Mouse (Mus musculus) heart, embryonic 12.5 days (tissue): Measurements from ENCODE around the gene Zfp654. TPM values are rescaled to one million over a fixed set of nuclear protein-coding genes. Genes with fewer than 3 reads are reported as not detected.

ENCODE experiments used
- polyA plus RNA-seq: library from polyadenylated mRNA; unstranded; fragments of >200 nt; fragmentation: Nextera tagmentation; extraction: Ambion mirVana; gene quantifications from 2 replicates; pipeline ENCODE4 v1.2.1, GENCODE M21; 2016

Zfp654 gene
- polyA plus RNA-seq, 1 experiment from 2014 or later = 10.0 TPM

Other genes with a start within 250 kb of the Zfp654 start
- gene Csnka2ip, start 249.2 kb downstream of the Zfp654 start, polyA plus RNA-seq = not detected in 2 replicates
- 17.0 and 17.2 TPM in 2 replicates for gene 4930453N24Rik, start 80.5 kb downstream of the Zfp654 start, polyA plus RNA-seq
- 78.3 and 80.8 TPM in 2 replicates for gene Cggbp1, start 344 bp upstream of the Zfp654 start, polyA plus RNA-seq